ENCODE assay signal across 1 mouse cellular context in the genomic region with DNA sequence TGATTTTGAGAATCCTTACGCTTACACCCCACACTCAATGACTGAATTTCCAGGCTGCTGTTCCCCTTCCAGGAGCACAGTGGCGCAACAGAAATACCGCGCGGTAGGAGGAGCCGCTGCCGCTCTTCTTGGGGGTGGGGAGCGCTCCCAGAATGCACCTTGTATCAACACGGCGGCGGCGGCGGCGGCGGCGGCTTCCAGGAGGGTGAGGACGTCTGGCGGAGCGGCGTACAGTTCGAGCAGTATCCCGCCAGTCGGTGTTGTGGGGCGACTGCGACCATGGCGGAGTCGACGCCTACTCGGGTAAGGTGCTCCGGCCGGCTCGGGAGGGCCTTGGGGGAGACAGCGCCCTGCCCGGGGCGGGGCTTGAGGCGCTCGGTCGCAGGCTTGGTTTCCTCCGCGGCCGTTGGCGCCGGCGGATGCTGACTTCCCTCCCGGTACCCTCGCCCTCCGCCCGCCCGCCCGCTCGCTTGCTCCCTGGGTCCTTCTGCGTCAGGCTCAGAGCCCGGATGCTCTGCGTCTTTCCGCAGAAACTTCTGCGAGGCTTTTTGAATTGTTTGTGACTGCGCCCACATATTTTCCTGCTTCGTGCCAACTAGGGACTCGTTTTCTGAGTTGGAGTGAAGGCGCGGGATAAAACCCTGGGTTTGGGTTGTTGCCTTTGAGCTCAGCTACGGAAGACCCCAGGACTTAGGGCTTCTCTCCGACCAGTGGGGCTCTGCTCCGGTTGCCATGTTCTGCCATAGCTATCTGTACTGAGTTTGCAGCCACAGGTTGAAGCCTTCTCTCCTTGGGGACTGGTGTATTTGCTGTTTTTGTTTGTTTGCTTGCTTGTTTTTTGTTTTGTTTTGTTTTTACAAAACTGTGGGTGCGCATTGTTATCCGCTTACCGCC.
TF ChIP-seq lines count a peak whose summit lies in the region.

A gene (plus strand): TSS at position 30 of the 894 bp plus-strand sequence.

TF ChIP-seq in CH12.LX, 34 proteins besides CTCF, POLR2A, EP300 and RAD21 (continued from another document):
- TF ChIP-seq USF2 (conservative IDR thresholded peaks at IDR 0.05; ENCODE audit: low read depth, low read length) = no peak
- no peak for TF ChIP-seq SMC3 (IDR thresholded peaks at IDR 0.05; ENCODE audit: low read depth, low read length)
- no peak for TF ChIP-seq BHLHE40 (IDR thresholded peaks at IDR 0.05; ENCODE audit: low read depth, low read length)
- TF ChIP-seq USF1 (IDR thresholded peaks at IDR 0.05; ENCODE audit: low read depth, low read length) = no peak
- TF ChIP-seq MYC (IDR thresholded peaks at IDR 0.05; ENCODE audit: low read depth, low read length) = no peak
- TF ChIP-seq MXI1 (IDR thresholded peaks at IDR 0.05; ENCODE audit: low read depth, low read length) = peak; percentile 55; the same call in 1 of the 2 replicates
- no peak for TF ChIP-seq CHD1 (IDR thresholded peaks at IDR 0.05; ENCODE audit: low read depth, low read length)
- TF ChIP-seq GABPA (IDR thresholded peaks at IDR 0.05; ENCODE audit: insufficient replicate concordance, low read depth, low read length) = peak; percentile 38; the same call in 1 of the 2 replicates
- TF ChIP-seq NELFE (IDR thresholded peaks at IDR 0.05; ENCODE audit: low read depth, low read length) = peak; percentile 61
- no peak for TF ChIP-seq MAX (IDR thresholded peaks at IDR 0.05; ENCODE audit: low read length)
- TF ChIP-seq MEF2A (IDR thresholded peaks at IDR 0.05; ENCODE audit: borderline replicate concordance, low read depth, low read length) = no peak
- TF ChIP-seq RCOR1 (conservative IDR thresholded peaks at IDR 0.05; ENCODE audit: low read depth, low read length) = no peak
- TF ChIP-seq TBP (conservative IDR thresholded peaks at IDR 0.05; ENCODE audit: low read depth, low read length) = 0 out of 2 replicates have a peak, but pooled peaks have one; percentile 32
- TF ChIP-seq MAZ (IDR thresholded peaks at IDR 0.05; ENCODE audit: low read depth, low read length) = peak; percentile 51; the same call in 1 of the 2 replicates
- peak; percentile 50; the same call in 1 of the 2 replicates for TF ChIP-seq KAT2A (IDR thresholded peaks at IDR 0.05; ENCODE audit: insufficient replicate concordance, low read length)
- TF ChIP-seq UBTF (IDR thresholded peaks at IDR 0.05; ENCODE audit: low read depth, low read length) = peak; percentile 95
- no peak for TF ChIP-seq JUN (IDR thresholded peaks at IDR 0.05; ENCODE audit: insufficient read depth, low read depth, low read length)
- peak; percentile 85 for TF ChIP-seq HCFC1 (IDR thresholded peaks at IDR 0.05; ENCODE audit: low read depth, low read length)
- TF ChIP-seq JUND (conservative IDR thresholded peaks at IDR 0.05; ENCODE audit: low read depth, low read length) = no peak
- peak; percentile 69; the same call in 1 of the 2 replicates for TF ChIP-seq CHD2 (IDR thresholded peaks at IDR 0.05; ENCODE audit: low read length)
- TF ChIP-seq POLR2AphosphoS2 (IDR thresholded peaks at IDR 0.05; ENCODE audit: low read depth, low read length) = no peak
- TF ChIP-seq ETS1 (conservative IDR thresholded peaks at IDR 0.05; ENCODE audit: low read depth, low read length) = no peak
- TF ChIP-seq PAX5 (IDR thresholded peaks at IDR 0.05; ENCODE audit: low read length) = no peak
